Mouse (Mus musculus) hindbrain, embryonic 16.5 days (tissue): ENCODE data around the gene Ptprn2. TPM values are rescaled to one million over a fixed set of nuclear protein-coding genes. Genes with fewer than 3 reads are reported as not detected.

Source experiments
- ATAC-seq: fragments of 200-750 bp; cut with Nextera tagmentation; 2 replicates; pipeline ENCODE4 v1.8.0; 2017; ENCODE audit warnings: moderate TSS enrichment, moderate library complexity
- H3K27ac ChIP-seq: fragments of 300-500 bp; sonication (generic); 2 replicates; pipeline ENCODE4 v1.5.1; 2014; ENCODE audit warnings: low read depth, mild to moderate bottlenecking, control low read depth, low read length, moderate library complexity
- H3K27me3 ChIP-seq: fragments of 300-500 bp; sonication (generic); replicated peaks from 2 replicates; pipeline ENCODE4 v1.6.1; 2014; ENCODE audit warnings: low read length; ENCODE audit not compliant: control insufficient read depth, insufficient read depth
- H3K36me3 ChIP-seq: fragments of 300-500 bp; sonication (generic); 2 replicates; pipeline ENCODE4 v1.6.1; 2014; ENCODE audit warnings: mild to moderate bottlenecking, low read length, moderate library complexity, mixed read lengths; ENCODE audit not compliant: control insufficient read depth, insufficient read depth
- H3K4me1 ChIP-seq: fragments of 300-500 bp; sonication (generic); 2 replicates; pipeline ENCODE4 v1.6.1; 2014; ENCODE audit warnings: low read depth, low read length; ENCODE audit not compliant: control insufficient read depth, insufficient read depth
- H3K4me2 ChIP-seq: fragments of 300-500 bp; sonication (generic); 2 replicates; pipeline ENCODE4 v1.6.1; 2014; ENCODE audit warnings: mild to moderate bottlenecking, low read length, control low read depth, moderate library complexity
- H3K4me3 ChIP-seq: fragments of 300-500 bp; sonication (generic); 2 replicates; pipeline ENCODE4 v1.5.1; 2014; ENCODE audit warnings: mild to moderate bottlenecking, low read length, control low read depth, moderate library complexity
- H3K9ac ChIP-seq: fragments of 300-500 bp; sonication (generic); 2 replicates; pipeline ENCODE4 v1.6.1; 2014; ENCODE audit warnings: low read depth, mild to moderate bottlenecking, control low read depth, low read length, moderate library complexity
- H3K9me3 ChIP-seq: fragments of 300-500 bp; sonication (generic); 2 replicates; pipeline ENCODE4 v1.6.1; 2014; ENCODE audit warnings: mild to moderate bottlenecking, low read length, moderate library complexity; ENCODE audit not compliant: control insufficient read depth
- WGBS: fragments of 180-500 bp; shearing (Covaris S2); extraction: QIAGEN DNeasy Blood & Tissue Kit; methylation state at CpG from one replicate; pipeline ENCODE4 v1.1.7; 2014; 5-methylcytosine and 5-hydroxymethylcytosine counted together
- polyA plus RNA-seq: library from polyadenylated mRNA; unstranded; fragments of >200 nt; fragmentation: Nextera tagmentation; extraction: Ambion mirVana; gene quantifications from 2 replicates; pipeline ENCODE4 v1.2.1, GENCODE M21; 2015

Gene Ptprn2
- polyA plus RNA-seq, 1 experiment from 2014 or later, result 11.7 TPM

DNA sequence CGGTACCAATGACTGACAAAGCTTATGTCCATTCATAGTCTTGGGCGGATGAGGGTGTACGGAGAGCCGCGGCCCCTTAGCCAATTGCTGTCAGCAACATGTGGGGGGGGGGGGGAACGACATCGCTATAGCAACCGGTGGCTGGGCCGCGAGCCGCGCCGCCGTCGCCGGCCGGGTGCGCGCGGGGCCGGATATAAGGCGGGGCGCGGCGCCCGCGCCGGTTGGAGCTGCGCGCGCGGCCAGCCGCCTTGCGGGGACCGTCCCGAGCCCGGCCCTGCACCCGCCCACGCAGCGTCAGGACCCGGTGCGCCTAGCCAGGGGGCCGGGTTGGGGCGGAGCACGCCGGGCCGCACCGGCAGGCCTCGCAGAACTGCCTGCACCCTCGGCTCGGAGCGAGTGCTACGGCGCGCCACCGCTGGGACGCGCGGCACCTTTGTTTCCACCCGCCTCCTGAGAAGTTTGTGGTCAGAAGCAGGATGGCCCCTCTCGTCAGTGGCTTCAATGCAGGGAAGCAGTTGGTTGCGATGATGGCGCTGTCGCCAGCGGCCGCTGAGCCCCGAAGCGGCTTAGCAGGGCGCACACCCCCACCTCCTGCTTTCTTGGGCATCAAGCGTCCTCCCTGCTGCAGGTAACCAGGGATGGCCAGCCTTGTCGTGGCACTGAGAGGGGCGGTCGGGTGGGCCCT, 668.3 kb downstream of the Ptprn2 start:
- Histone ChIP-seq H3K4me2 (peak overlapping the region; percentile 73), H3K9ac (peak overlapping the region; percentile 83), H3K27ac (peak overlapping the region; percentile 83), H3K36me3 (no peaks in the 10 kb centered on the region), H3K4me1 (peaks cover 26% of the 10 kb centered on the region), H3K27me3 (peaks cover 16% of the 10 kb centered on the region), H3K4me3 (peak overlapping the region; percentile 71), H3K9me3 (no peaks in the 10 kb centered on the region)
- peak; percentile 84 for ATAC-seq
- WGBS, result under 1% methylated on average over 45 of the region's 73 CpGs

DNA sequence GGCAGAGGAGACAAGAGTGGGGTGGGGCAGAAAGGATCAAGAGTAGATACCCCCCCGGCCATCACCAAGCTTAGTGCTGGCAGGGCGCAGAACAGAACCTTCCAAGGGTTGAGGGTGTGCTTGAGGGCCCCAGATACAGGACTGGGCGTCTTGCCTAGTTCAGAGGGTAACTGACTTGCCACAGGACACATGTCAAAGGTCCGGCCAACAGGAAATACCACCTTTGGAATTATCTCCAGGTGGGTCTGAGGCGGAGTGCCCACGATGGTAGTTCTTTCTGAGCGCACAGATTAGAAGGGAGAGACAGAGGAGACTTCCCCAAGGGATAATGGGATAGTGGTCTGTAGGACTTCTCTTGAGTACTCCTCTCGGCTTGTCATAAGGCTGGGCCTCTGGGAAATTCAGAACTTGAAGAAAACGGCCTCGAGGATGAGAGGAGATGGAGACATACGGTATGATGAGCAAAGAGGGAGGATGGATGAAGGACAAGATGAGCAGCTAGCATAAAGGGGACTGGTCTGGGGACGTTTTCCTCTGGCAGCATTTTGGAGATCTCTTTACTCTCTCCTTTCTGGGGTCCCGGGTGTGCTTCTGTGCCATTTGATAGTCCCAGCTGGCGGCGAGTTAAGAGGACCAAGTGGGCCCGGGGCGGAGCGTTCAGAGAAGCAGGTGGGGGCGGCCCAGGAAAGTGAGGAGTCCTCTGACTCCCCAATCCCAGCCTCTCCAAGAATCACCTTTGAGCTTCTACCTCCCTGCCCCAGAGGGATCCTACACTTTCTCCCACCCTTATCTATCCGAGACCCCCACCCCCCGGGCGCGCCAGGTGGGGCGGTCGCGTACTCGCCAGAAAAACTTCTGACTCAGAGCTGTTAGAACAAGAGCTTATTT, 669.1 kb downstream of the Ptprn2 start:
- peak overlapping the region; percentile 73 for H3K4me2 ChIP-seq
- H3K36me3 ChIP-seq, result no peaks in the 10 kb centered on the region
- peaks cover 19% of the 10 kb centered on the region for H3K27me3 ChIP-seq
- peak overlapping the region; percentile 83 for H3K27ac ChIP-seq
- 2% methylated on average over 27 of the region's 27 CpGs for WGBS
- H3K9me3 ChIP-seq, result no peaks in the 10 kb centered on the region
- peaks cover 32% of the 10 kb centered on the region for H3K4me1 ChIP-seq
- peak overlapping the region; percentile 83 for H3K9ac ChIP-seq
- peak overlapping the region; percentile 71 for H3K4me3 ChIP-seq
- peak; percentile 29 for ATAC-seq

DNA sequence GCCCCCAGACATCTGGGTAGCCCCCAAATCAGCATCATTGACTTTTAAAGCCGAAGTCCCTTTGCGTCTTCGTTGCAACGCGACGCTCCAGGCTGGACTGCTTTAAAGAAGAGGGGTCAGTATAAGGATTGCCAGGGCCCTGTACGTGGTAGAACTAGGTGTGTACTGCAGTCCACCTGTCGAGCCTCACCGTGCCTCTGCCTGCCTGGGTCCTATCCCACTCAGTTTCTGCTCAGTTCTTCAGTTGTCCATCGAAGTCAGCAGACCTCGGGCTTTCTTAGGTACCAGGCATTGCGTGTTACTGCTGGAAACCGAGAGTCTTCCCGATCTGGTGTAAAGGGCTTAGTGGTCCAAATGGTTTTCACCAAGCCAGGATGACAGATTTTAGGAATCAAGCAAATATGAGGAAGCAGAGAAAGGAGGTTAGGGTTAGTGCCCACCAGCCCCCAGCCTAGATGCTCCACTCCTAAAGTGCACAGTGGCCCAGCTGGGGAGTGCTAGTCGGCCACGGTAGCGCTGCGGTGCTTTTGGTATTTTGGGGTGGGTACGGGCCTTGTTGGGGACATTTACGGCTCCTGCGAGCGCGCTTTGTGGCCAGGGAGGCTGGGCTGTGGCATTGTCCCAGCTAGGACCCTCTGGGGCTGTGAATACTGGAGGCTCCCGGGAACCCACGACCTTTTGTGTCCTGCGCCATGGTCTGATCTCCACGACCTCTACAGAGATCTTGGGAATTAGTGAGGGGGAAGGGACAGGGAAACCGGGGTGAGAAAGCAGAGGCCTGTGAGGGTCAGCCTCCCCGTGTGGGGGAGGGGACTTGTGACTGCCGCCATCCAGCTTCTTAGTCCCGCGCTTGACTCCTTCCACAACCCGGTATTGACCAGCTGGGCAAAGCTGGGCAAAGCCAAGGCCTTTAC, 670.0 kb downstream of the Ptprn2 start:
- H3K27me3 ChIP-seq, result peaks cover 19% of the 10 kb centered on the region
- H3K9me3 ChIP-seq, result no peaks in the 10 kb centered on the region
- H3K27ac ChIP-seq, result peak overlapping the region; percentile 67
- peak overlapping the region; percentile 83 for H3K9ac ChIP-seq
- H3K4me1 ChIP-seq, result peaks cover 41% of the 10 kb centered on the region
- H3K36me3 ChIP-seq, result no peaks in the 10 kb centered on the region
- WGBS, result 5% methylated on average over 33 of the region's 33 CpGs
- peak overlapping the region; percentile 73 for H3K4me2 ChIP-seq
- ATAC-seq, result no peak
- peak overlapping the region; percentile 71 for H3K4me3 ChIP-seq

DNA sequence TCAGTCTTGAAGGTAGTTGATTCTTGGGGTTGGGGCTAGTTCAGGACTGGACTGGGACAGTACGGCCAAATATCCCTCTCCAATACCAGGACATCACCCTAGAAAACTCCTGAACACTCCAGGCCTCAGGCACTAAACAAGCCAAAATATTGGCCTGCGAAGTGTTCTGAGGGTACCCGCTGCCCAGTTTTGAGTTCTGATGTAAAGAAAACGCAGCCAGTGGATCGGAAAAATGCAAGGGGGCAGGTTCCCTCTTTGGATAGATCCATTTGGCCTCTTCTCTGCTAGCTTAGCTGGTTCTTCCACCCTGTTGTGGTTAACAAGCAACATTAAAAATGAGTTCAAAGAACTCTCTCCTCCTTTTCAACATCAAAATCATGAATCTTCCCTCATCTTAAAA, 670.7 kb downstream of the Ptprn2 start:
- WGBS, result 19% methylated on average over 5 of the region's 5 CpGs
- H3K27ac ChIP-seq, result peak overlapping the region; percentile 67
- no peaks in the 10 kb centered on the region for H3K36me3 ChIP-seq
- H3K9me3 ChIP-seq, result no peaks in the 10 kb centered on the region
- peak overlapping the region; percentile 83 for H3K9ac ChIP-seq
- peak overlapping the region; percentile 73 for H3K4me2 ChIP-seq
- peaks cover 19% of the 10 kb centered on the region for H3K27me3 ChIP-seq
- peaks cover 41% of the 10 kb centered on the region for H3K4me1 ChIP-seq
- ATAC-seq, result no peak
- H3K4me3 ChIP-seq, result peak overlapping the region; percentile 71

DNA sequence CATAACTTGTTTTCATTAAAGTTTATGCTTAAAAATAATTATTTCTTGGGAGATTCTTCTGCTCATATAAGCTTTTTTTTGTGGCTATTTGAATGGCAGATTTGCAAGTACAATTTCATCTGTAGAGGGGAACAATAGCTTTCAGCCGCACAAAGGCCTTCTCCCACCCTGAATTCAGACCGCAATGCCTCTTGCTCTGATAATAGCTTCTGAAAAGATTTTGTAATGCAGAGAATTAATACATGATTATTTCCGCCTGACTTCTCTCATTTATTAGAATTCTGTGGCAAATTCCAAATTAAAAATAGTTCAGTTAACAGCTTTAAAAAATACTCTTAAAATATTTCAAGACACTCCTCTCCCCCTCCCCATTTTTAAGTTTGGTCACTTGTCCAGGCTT, 671.3 kb downstream of the Ptprn2 start:
- Histone ChIP-seq H3K9me3 (no peaks in the 10 kb centered on the region), H3K36me3 (no peaks in the 10 kb centered on the region), H3K4me3 (peak overlapping the region; percentile 20; the same call in 1 of the 2 replicates), H3K9ac (no peak overlapping the region), H3K4me1 (peaks cover 36% of the 10 kb centered on the region), H3K27me3 (peaks cover 18% of the 10 kb centered on the region), H3K4me2 (peak overlapping the region; percentile 73; the same call in 1 of the 2 replicates), H3K27ac (no peak overlapping the region)
- WGBS, result 35% methylated on average over 3 of the region's 3 CpGs
- ATAC-seq, result no peak

DNA sequence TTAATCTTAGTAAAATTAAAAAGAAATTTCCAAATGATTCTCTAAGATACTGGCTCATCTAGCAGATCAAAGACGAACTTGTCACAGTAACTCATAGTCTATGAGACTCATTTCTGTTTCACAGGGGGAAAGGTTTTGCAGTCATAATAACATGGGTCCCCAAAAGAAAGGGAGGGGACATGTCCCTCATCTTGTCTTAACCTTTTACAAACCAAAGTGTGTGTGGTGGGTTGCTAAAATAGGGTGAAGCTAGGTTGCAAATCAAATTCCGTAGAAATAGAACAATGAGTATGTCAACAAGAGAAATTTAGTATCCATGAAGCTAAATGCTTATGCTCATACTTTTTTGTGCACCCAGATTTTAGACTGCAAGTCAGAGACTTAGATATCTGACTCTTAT, 671.7 kb downstream of the Ptprn2 start:
- Histone ChIP-seq H3K4me2 (peak overlapping the region; percentile 46), H3K27ac (no peak overlapping the region), H3K9ac (no peak overlapping the region; the same call in 1 of the 2 replicates), H3K9me3 (no peaks in the 10 kb centered on the region), H3K4me3 (no peak overlapping the region), H3K4me1 (peaks cover 35% of the 10 kb centered on the region), H3K27me3 (peaks cover 15% of the 10 kb centered on the region), H3K36me3 (no peaks in the 10 kb centered on the region)
- 42% methylated on average over 2 of the region's 2 CpGs for WGBS
- ATAC-seq, result no peak

DNA sequence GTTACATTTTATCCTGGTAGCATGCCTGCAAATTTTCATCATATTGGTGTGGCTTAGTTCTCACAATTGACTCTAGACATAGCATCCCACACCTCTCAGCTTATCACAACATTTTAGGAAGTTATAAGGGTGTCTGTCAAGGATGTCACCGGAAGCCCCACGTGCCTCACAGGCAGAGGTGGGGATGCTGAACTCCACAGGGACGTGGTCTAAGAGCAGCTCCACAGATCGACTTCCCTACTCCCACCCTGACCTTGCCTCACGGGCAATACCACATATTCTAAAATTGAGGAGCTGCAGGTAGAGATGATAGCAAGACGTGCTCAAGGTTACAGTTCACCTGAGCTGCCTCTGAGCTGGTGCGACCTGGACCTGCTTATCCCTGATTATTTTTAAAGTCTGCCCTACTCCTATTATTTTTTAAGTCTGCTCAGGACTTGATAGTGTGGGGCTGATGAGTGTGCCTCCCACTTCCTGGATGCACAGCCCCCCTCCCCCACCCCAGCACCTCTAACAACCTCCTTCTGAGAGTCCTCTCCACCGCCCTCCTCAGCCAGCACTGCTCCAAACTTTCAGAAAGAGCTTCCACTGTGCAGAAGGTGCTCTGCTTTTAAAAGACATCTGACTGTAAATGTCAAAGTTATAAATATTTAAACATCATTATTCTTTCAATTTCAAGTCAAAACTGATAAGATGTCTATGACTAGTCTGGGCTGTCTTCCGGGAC, 672.3 kb downstream of the Ptprn2 start:
- no peak for ATAC-seq
- no peak overlapping the region; the same call in 1 of the 2 replicates for H3K27ac ChIP-seq
- no peak overlapping the region for H3K4me3 ChIP-seq
- no peaks in the 10 kb centered on the region for H3K9me3 ChIP-seq
- H3K4me2 ChIP-seq, result peak overlapping the region; percentile 46
- H3K36me3 ChIP-seq, result no peaks in the 10 kb centered on the region
- 29% methylated on average over 9 of the region's 9 CpGs for WGBS
- peaks cover 9% of the 10 kb centered on the region; the same call in 1 of the 2 replicates for H3K27me3 ChIP-seq
- no peak overlapping the region for H3K9ac ChIP-seq
- peaks cover 31% of the 10 kb centered on the region for H3K4me1 ChIP-seq
